Comparison of ENCODE assay signal across 9 mouse cellular contexts in genomic region chr5:115476107-115476727, GRCm38 (mm10). TPM values are rescaled to one million over a fixed set of nuclear protein-coding genes. Genes with fewer than 3 reads are reported as not detected.
A peak's percentile ranks its signal among the peaks of the same experiment; 100 is the strongest.
DNase-seq lines count a peak whose midpoint lies in the region; ATAC-seq and TF ChIP-seq lines count a peak whose summit lies in the region.
"Had no signal": no experiment of that assay in that cellular context is flagged by ENCODE, and none has a peak within 500 bp of the region (broad histone marks: within the 10 kb centered on the region; RNA-seq: fewer than 3 reads in every experiment).

No protein-coding gene starts in this region.

- H3K4me3 ChIP-seq in liver, adult 2 months (ENCODE audit: insufficient read depth, low read depth, low read length) = peak overlapping the region; percentile 24; the same call in 1 of the 2 replicates
- H3K4me3 ChIP-seq in forebrain, embryonic 10.5 days = peak overlapping the region; percentile 47
- peak overlapping the region; percentile 34 for H3K4me3 ChIP-seq in intestine, embryonic 16.5 days (ENCODE audit: low read length)
- H3K4me3 ChIP-seq in neural tube, embryonic 13.5 days = peak overlapping the region; percentile 38
- H3K4me3 ChIP-seq in left cerebral cortex, adult 2 months = no peak overlapping the region; the same call in 1 of the 2 replicates

- peak overlapping the region; percentile 49 for H3K4me2 ChIP-seq in intestine, embryonic 16.5 days (ENCODE audit: low read depth, low read length)
- H3K4me2 ChIP-seq in neural tube, embryonic 13.5 days = peak overlapping the region; percentile 57

- H3K9me3 ChIP-seq in forebrain, embryonic 10.5 days = no peaks in the 10 kb centered on the region
- H3K9me3 ChIP-seq in intestine, embryonic 16.5 days (ENCODE audit: control insufficient read depth, low read length) = no peaks in the 10 kb centered on the region
- no peaks in the 10 kb centered on the region for H3K9me3 ChIP-seq in neural tube, embryonic 13.5 days

- peak overlapping the region; percentile 30; the same call in 1 of the 2 replicates for H3K27ac ChIP-seq in liver, adult 2 months (replicated peaks; ENCODE audit: insufficient read depth, low read depth, low read length)
- H3K27ac ChIP-seq in forebrain, embryonic 10.5 days = peak overlapping the region; percentile 80
- H3K27ac ChIP-seq in intestine, embryonic 16.5 days (ENCODE audit: low read length) = no peak overlapping the region
- H3K27ac ChIP-seq in neural tube, embryonic 13.5 days (replicated peaks) = no peak overlapping the region
- H3K27ac ChIP-seq in left cerebral cortex, adult 2 months = no peak overlapping the region

- H3K9ac ChIP-seq in liver, adult 2 months (ENCODE audit: low read depth, low read length) = peak overlapping the region; percentile 32; the same call in 1 of the 2 replicates
- peak overlapping the region; percentile 57 for H3K9ac ChIP-seq in intestine, embryonic 16.5 days (ENCODE audit: low read depth, low read length)
- H3K9ac ChIP-seq in neural tube, embryonic 13.5 days = peak overlapping the region; percentile 65

- TF ChIP-seq POLR2A in liver, adult 2 months (IDR thresholded peaks at IDR 0.05; ENCODE audit: extremely low read depth, insufficient read depth, low read length) = no peak

- intact Hi-C loops in left cerebral cortex, adult 2 months (cut with DNase I) = no loop called here

- TF ChIP-seq CTCF in liver, adult 2 months (IDR thresholded peaks at IDR 0.05; ENCODE audit: low read depth, low read length) = no peak
- no peak for TF ChIP-seq CTCF in left cerebral cortex, adult 2 months (IDR thresholded peaks at IDR 0.05)

- DNase-seq in liver, adult 2 months (ENCODE audit: extremely low read depth, low read depth, low spot score) = no peak
- DNase-seq in liver = no peak
- DNase-seq in forebrain, embryonic 10.5 days (ENCODE audit: extremely low spot score, low spot score) = no peak
- no peak for DNase-seq in adrenal gland, postnatal 25 days
- no peak for DNase-seq in left cerebral cortex, adult 2 months (ENCODE audit: extremely low spot score in 1 of 2, low spot score in 2 of 2)
- DNase-seq in embryo, embryonic 9.5 days (ENCODE audit: extremely low spot score) = no peak

- peak; percentile 55 for ATAC-seq in intestine, embryonic 16.5 days
- ATAC-seq in neural tube, embryonic 13.5 days (ENCODE audit: low read depth) = peak; percentile 64

- no peaks in the 10 kb centered on the region for H3K4me1 ChIP-seq in liver, adult 2 months (ENCODE audit: control insufficient read depth, insufficient read depth, low read length)
- H3K4me1 ChIP-seq in forebrain, embryonic 10.5 days = peaks cover 23% of the 10 kb centered on the region
- H3K4me1 ChIP-seq in intestine, embryonic 16.5 days (ENCODE audit: control insufficient read depth, insufficient read depth, low read length) = peaks cover 4% of the 10 kb centered on the region; the same call in 1 of the 2 replicates
- peaks cover 17% of the 10 kb centered on the region for H3K4me1 ChIP-seq in neural tube, embryonic 13.5 days (replicated peaks)

- H3K79me2 ChIP-seq in liver, adult 2 months (ENCODE audit: control insufficient read depth, insufficient read depth, low read length) = no peaks in the 10 kb centered on the region

- H3K36me3 ChIP-seq in liver, adult 2 months (ENCODE audit: control insufficient read depth, insufficient read depth, low read length) = peaks cover 4% of the 10 kb centered on the region; the same call in 1 of the 2 replicates
- peaks cover 3% of the 10 kb centered on the region for H3K36me3 ChIP-seq in forebrain, embryonic 10.5 days (replicated peaks)
- no peaks in the 10 kb centered on the region for H3K36me3 ChIP-seq in intestine, embryonic 16.5 days (ENCODE audit: control insufficient read depth, insufficient read depth, low read length)
- peaks cover 15% of the 10 kb centered on the region for H3K36me3 ChIP-seq in neural tube, embryonic 13.5 days

- H3K27me3 ChIP-seq in liver, adult 2 months (ENCODE audit: control insufficient read depth, insufficient read depth, low read length) = no peaks in the 10 kb centered on the region
- H3K27me3 ChIP-seq in forebrain, embryonic 10.5 days (ENCODE audit: poor library complexity, severe bottlenecking) = peaks cover 28% of the 10 kb centered on the region
- no peaks in the 10 kb centered on the region for H3K27me3 ChIP-seq in intestine, embryonic 16.5 days (replicated peaks; ENCODE audit: control insufficient read depth, insufficient read depth, low read length)
- H3K27me3 ChIP-seq in neural tube, embryonic 13.5 days = no peaks in the 10 kb centered on the region; the same call in none of the 2 replicates

- WGBS in liver, adult 2 months = 36% methylated on average over 12 of the region's 12 CpGs
- WGBS in forebrain, embryonic 10.5 days = 37% methylated on average over 12 of the region's 12 CpGs
- WGBS in intestine, embryonic 16.5 days = 38% methylated on average over 12 of the region's 12 CpGs
- WGBS in neural tube, embryonic 13.5 days = 39% methylated on average over 12 of the region's 12 CpGs

RNA-seq across cellular contexts. Expression of gene Sirt4, which starts 8.3 kb away (rescaled TPM):
- 11.5 and 15.0 TPM in 2 replicates for total RNA-seq in liver, adult 2 months (2014; rRNA removed)
- 26.1 and 26.6 TPM in 2 replicates for polyA plus RNA-seq in liver, adult 2 months (2012; rRNA removed)
- polyA plus RNA-seq in forebrain, embryonic 10.5 days (2016; fragmentation: Nextera tagmentation; extraction: Ambion mirVana) = 13.1 and 13.9 TPM in 2 replicates
- 20.4 and 23.1 TPM in 2 replicates for polyA plus RNA-seq in intestine, embryonic 16.5 days (2015; fragmentation: Nextera tagmentation; extraction: Ambion mirVana)
- polyA plus RNA-seq in neural tube, embryonic 13.5 days (2015; fragmentation: Nextera tagmentation; extraction: Ambion mirVana) = 26.8 and 33.0 TPM in 2 replicates
- 25.2 and 38.3 TPM in 2 replicates for total RNA-seq in adrenal gland, postnatal 25 days (2021)
- total RNA-seq in left cerebral cortex, adult 2 months (2021) = 10 to 100 TPM; 40.7 to 43.5 TPM

RNA-seq across cellular contexts. Expression of gene Pla2g1b, which starts 10.2 kb away (rescaled TPM):
- total RNA-seq in liver, adult 2 months (2014; rRNA removed) = 0.40 and 2.7 TPM in 2 replicates
- polyA plus RNA-seq in liver, adult 2 months (2012; rRNA removed) = not detected in 2 replicates
- not detected in 2 replicates for polyA plus RNA-seq in forebrain, embryonic 10.5 days (2016; fragmentation: Nextera tagmentation; extraction: Ambion mirVana)
- polyA plus RNA-seq in intestine, embryonic 16.5 days (2015; fragmentation: Nextera tagmentation; extraction: Ambion mirVana) = 1.2 and 1.3 TPM in 2 replicates
- 0.95 TPM in 1 of 2 replicates, not detected in the other for polyA plus RNA-seq in neural tube, embryonic 13.5 days (2015; fragmentation: Nextera tagmentation; extraction: Ambion mirVana)
- not detected in 2 replicates for total RNA-seq in adrenal gland, postnatal 25 days (2021)
- total RNA-seq in left cerebral cortex, adult 2 months (2021) = not detected
- total RNA-seq: hematopoietic stem cell, adult 5-6 weeks had no signal

RNA-seq across cellular contexts. Expression of gene Pxn, which starts 30.3 kb away (rescaled TPM):
- 10.5 and 15.2 TPM in 2 replicates for total RNA-seq in liver, adult 2 months (2014; rRNA removed)
- polyA plus RNA-seq in liver, adult 2 months (2012; rRNA removed) = 33.6 and 40.2 TPM in 2 replicates
- 34.3 and 35.8 TPM in 2 replicates for polyA plus RNA-seq in forebrain, embryonic 10.5 days (2016; fragmentation: Nextera tagmentation; extraction: Ambion mirVana)
- 71.9 and 88.2 TPM in 2 replicates for polyA plus RNA-seq in intestine, embryonic 16.5 days (2015; fragmentation: Nextera tagmentation; extraction: Ambion mirVana)
- polyA plus RNA-seq in neural tube, embryonic 13.5 days (2015; fragmentation: Nextera tagmentation; extraction: Ambion mirVana) = 26.5 and 26.6 TPM in 2 replicates
- total RNA-seq in adrenal gland, postnatal 25 days (2021) = 38.4 and 45.8 TPM in 2 replicates
- 10 to 100 TPM; 22.8 to 25.7 TPM for total RNA-seq in left cerebral cortex, adult 2 months (2021)

RNA-seq across cellular contexts. Expression of gene Msi1, which starts 46.8 kb away (rescaled TPM):
- not detected in 2 replicates for total RNA-seq in liver, adult 2 months (2014; rRNA removed)
- 0.09 and 0.35 TPM in 2 replicates for polyA plus RNA-seq in liver, adult 2 months (2012; rRNA removed)
- polyA plus RNA-seq in forebrain, embryonic 10.5 days (2016; fragmentation: Nextera tagmentation; extraction: Ambion mirVana) = 142 and 158 TPM in 2 replicates
- polyA plus RNA-seq in intestine, embryonic 16.5 days (2015; fragmentation: Nextera tagmentation; extraction: Ambion mirVana) = 3.0 and 4.5 TPM in 2 replicates
- polyA plus RNA-seq in neural tube, embryonic 13.5 days (2015; fragmentation: Nextera tagmentation; extraction: Ambion mirVana) = 66.5 and 66.7 TPM in 2 replicates
- 15.3 and 20.8 TPM in 2 replicates for total RNA-seq in adrenal gland, postnatal 25 days (2021)
- total RNA-seq in left cerebral cortex, adult 2 months (2021) = 10 to 100 TPM; 46.1 to 51.8 TPM
- total RNA-seq: hematopoietic stem cell, adult 5-6 weeks had no signal

Comparison
In these comparisons a context has a peak if more than half of its experiments do, and no peak if none do; other contexts are left out.
1. H3K27ac ChIP-seq: peak in liver, adult 2 months (single experiment) and forebrain, embryonic 10.5 days (single experiment); none in intestine, embryonic 16.5 days (single experiment), neural tube, embryonic 13.5 days (single experiment) and left cerebral cortex, adult 2 months (single experiment).
2. Peak in every context shown above with its lines, with median percentiles within 50 percentile points of each other: H3K9ac ChIP-seq.